Mouse (Mus musculus): Measurements from ENCODE around the gene Scgb1a1.

- no peak for TF ChIP-seq POLR2A (IDR thresholded peaks at IDR 0.05; ENCODE audit: insufficient read length, low read depth)
- TF ChIP-seq MAX (IDR thresholded peaks at IDR 0.05; ENCODE audit: low read depth) = no peak
- TF ChIP-seq TCF3 (IDR thresholded peaks at IDR 0.05; ENCODE audit: insufficient read length, low read depth) = no peak
- no peak for TF ChIP-seq REST (IDR thresholded peaks at IDR 0.05; ENCODE audit: insufficient read depth, insufficient read length)
- no peak for TF ChIP-seq SRF (IDR thresholded peaks at IDR 0.05; ENCODE audit: control insufficient read depth, insufficient read length, low read depth)
- no peak for TF ChIP-seq MYOD1 (IDR thresholded peaks at IDR 0.05; ENCODE audit: control insufficient read depth in 1 of 3, insufficient read length in 2 of 3, low read depth in 2 of 3)
- TF ChIP-seq MYOG (IDR thresholded peaks at IDR 0.05; ENCODE audit: control insufficient read depth in 1 of 3, insufficient read depth in 1 of 3, insufficient read length in 2 of 3, low read depth in 2 of 3) = no peak
- no peak for TF ChIP-seq TCF12 (IDR thresholded peaks at IDR 0.05; ENCODE audit: insufficient read depth, poor library complexity, severe bottlenecking)
Observed at GRCm38 (mm10) chr19:9134746-9135511, 47.2 kb upstream of the Scgb1a1 start.
